Mouse (Mus musculus) midbrain, embryonic 15.5 days (tissue): ENCODE measurements around the gene Creb5. TPM values are rescaled to one million over a fixed set of nuclear protein-coding genes. Genes with fewer than 3 reads are reported as not detected.

Experiments
- ATAC-seq: fragments of 200-750 bp; cut with Nextera tagmentation; replicated peaks from 2 replicates; pipeline ENCODE4 v1.8.0; 2017; ENCODE audit warnings: moderate TSS enrichment
- H3K27ac ChIP-seq: fragments of 300-500 bp; sonication (generic); 2 replicates; pipeline ENCODE4 v1.5.1; 2015; ENCODE audit warnings: mild to moderate bottlenecking, inconsistent platforms
- H3K27me3 ChIP-seq: fragments of 300-500 bp; sonication (generic); replicated peaks from 2 replicates; pipeline ENCODE4 v1.6.1; 2015; ENCODE audit warnings: inconsistent platforms
- H3K36me3 ChIP-seq: fragments of 300-500 bp; sonication (generic); replicated peaks from 2 replicates; pipeline ENCODE4 v1.6.1; 2015; ENCODE audit warnings: inconsistent platforms
- H3K4me1 ChIP-seq: fragments of 300-500 bp; sonication (generic); 2 replicates; pipeline ENCODE4 v1.6.1; 2015; ENCODE audit warnings: inconsistent platforms
- H3K4me2 ChIP-seq: fragments of 300-500 bp; sonication (generic); 2 replicates; pipeline ENCODE4 v1.6.1; 2015; ENCODE audit warnings: inconsistent platforms, mild to moderate bottlenecking, moderate library complexity
- H3K4me3 ChIP-seq: fragments of 300-500 bp; sonication (generic); 2 replicates; pipeline ENCODE4 v1.5.1; 2015; ENCODE audit warnings: mild to moderate bottlenecking, inconsistent platforms
- H3K9ac ChIP-seq: fragments of 300-500 bp; sonication (generic); 2 replicates; pipeline ENCODE4 v1.6.1; 2015; ENCODE audit warnings: mild to moderate bottlenecking, inconsistent platforms
- H3K9me3 ChIP-seq: fragments of 300-500 bp; sonication (generic); 2 replicates; pipeline ENCODE4 v1.6.1; 2016; ENCODE audit warnings: inconsistent platforms
- WGBS: fragments of 180-500 bp; shearing (Covaris S2); methylation state at CpG from one replicate; pipeline ENCODE4 v1.1.7; 2015; ENCODE audit warnings: mixed read lengths; 5-methylcytosine and 5-hydroxymethylcytosine counted together
- polyA plus RNA-seq: library from polyadenylated mRNA; unstranded; fragments of >200 nt; fragmentation: Nextera tagmentation; extraction: Ambion mirVana; gene quantifications from 2 replicates; pipeline ENCODE4 v1.2.1, GENCODE M21; 2015

Gene Creb5
- polyA plus RNA-seq, 1 experiment from 2014 or later: 3.4 TPM

DNA sequence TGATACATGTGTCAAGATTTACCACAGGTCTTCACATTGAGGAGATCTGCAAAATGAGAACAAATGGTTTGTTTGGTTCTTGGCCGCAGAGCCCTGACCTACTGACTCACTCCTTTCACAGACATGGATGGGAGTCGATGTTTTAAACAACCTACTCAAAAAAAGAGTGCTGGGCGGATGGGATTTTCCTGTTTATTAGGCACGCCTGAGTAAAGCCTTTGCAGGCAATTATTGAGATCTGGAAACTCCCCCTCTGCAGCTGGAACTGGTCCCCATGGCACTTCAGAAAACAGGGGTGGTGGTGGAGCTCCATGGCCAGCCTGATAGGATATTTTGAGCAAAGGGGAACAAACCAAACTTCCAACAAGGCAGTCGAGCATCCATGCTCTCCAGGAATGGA is 258.9 kb downstream of the Creb5 start:
- Histone ChIP-seq H3K27me3 (no peaks in the 10 kb centered on the region), H3K36me3 (no peaks in the 10 kb centered on the region), H3K27ac (no peak overlapping the region), H3K4me1 (peaks cover 9% of the 10 kb centered on the region), H3K9ac (no peak overlapping the region), H3K9me3 (no peaks in the 10 kb centered on the region), H3K4me3 (no peak overlapping the region), H3K4me2 (no peak overlapping the region)
- WGBS: 19% methylated on average over 5 of the region's 5 CpGs
- ATAC-seq: no peak

DNA sequence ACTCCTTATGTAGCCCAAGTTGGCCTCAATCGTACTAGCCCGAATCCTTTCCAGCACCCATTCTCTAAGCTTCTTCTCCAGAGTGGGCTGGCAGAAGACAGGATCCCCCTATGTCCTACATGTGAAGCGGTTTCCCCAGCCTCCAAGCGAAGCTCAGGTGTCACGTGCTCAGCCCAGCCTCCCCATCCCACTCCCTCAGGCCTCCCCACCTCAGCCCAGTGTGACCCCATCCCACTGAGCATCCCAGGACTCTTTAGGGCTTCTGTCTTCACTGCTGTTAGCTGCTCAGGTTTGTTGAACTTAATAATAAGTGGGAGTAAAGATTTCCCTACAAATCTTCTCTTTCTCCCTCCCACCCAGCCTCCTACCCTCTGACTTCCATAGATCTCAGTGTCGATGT is 261.2 kb downstream of the Creb5 start:
- Histone ChIP-seq H3K4me2 (no peak overlapping the region), H3K4me3 (no peak overlapping the region), H3K9me3 (no peaks in the 10 kb centered on the region), H3K27ac (no peak overlapping the region), H3K36me3 (no peaks in the 10 kb centered on the region), H3K9ac (no peak overlapping the region), H3K4me1 (peaks cover 9% of the 10 kb centered on the region), H3K27me3 (no peaks in the 10 kb centered on the region)
- no peak for ATAC-seq
- WGBS: 75% methylated on average over 6 of the region's 6 CpGs

DNA sequence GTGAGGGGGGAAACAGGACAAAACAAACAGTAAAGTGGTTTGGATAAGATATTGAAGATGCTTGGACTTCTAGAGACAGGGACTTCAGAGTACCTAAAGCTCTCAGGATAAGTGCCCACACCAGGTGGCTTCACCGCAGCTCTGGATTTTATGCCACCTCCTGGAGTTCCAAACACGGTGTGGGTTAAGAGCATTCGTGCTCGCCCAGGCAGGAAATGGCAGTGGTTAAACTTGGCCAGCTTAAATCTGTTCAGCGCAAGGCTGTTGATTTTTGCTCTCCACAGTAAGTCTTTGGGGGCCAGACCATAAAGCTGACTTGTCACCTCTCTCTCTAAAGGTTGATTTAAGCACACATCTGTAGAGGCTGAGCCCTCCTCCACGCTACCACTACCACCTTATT is 262.3 kb downstream of the Creb5 start:
- 52% methylated on average over 6 of the region's 6 CpGs for WGBS
- Histone ChIP-seq H3K36me3 (no peaks in the 10 kb centered on the region), H3K27me3 (no peaks in the 10 kb centered on the region), H3K9me3 (no peaks in the 10 kb centered on the region), H3K4me2 (no peak overlapping the region), H3K4me3 (no peak overlapping the region), H3K9ac (no peak overlapping the region), H3K27ac (no peak overlapping the region), H3K4me1 (peaks cover 9% of the 10 kb centered on the region)
- ATAC-seq: no peak

DNA sequence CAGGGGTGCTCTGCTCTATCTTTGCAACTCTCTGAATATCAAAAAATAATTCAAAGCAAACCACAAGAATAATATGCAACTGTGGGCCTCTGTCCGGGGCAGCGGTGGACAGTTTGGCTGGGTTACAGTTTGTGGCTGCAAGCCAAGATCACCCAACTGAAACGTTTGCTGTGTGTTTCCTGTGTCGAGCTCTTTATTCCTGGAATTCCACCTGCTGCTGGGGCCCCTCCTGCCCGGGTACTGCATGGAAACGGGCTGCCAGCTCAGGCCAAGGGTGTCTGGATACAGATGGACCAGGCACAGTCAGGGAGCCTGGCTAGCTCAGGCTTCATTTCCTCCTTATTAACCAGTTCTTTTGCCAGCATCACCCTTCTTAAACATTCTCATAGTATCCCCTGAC is 269.0 kb downstream of the Creb5 start:
- H3K4me1 ChIP-seq: no peaks in the 10 kb centered on the region
- no peak overlapping the region for H3K27ac ChIP-seq
- ATAC-seq: no peak
- no peaks in the 10 kb centered on the region for H3K27me3 ChIP-seq
- no peaks in the 10 kb centered on the region for H3K9me3 ChIP-seq
- H3K4me2 ChIP-seq: no peak overlapping the region
- H3K9ac ChIP-seq: no peak overlapping the region
- H3K36me3 ChIP-seq: no peaks in the 10 kb centered on the region
- H3K4me3 ChIP-seq: no peak overlapping the region
- 43% methylated on average over 6 of the region's 6 CpGs for WGBS

GRCm38 (mm10) chr6:53560928-53561327 is 273.9 kb downstream of the Creb5 start:
- H3K4me2 ChIP-seq: no peak overlapping the region
- no peaks in the 10 kb centered on the region for H3K27me3 ChIP-seq
- 54% methylated on average over 5 of the region's 5 CpGs for WGBS
- no peak overlapping the region for H3K9ac ChIP-seq
- no peak for ATAC-seq
- H3K9me3 ChIP-seq: no peaks in the 10 kb centered on the region
- no peak overlapping the region for H3K27ac ChIP-seq
- no peaks in the 10 kb centered on the region for H3K4me1 ChIP-seq
- no peaks in the 10 kb centered on the region for H3K36me3 ChIP-seq
- H3K4me3 ChIP-seq: no peak overlapping the region

GRCm38 (mm10) chr6:53562586-53562985 is 275.5 kb downstream of the Creb5 start:
- Histone ChIP-seq H3K9me3 (no peaks in the 10 kb centered on the region), H3K9ac (no peak overlapping the region), H3K36me3 (no peaks in the 10 kb centered on the region), H3K27me3 (no peaks in the 10 kb centered on the region), H3K4me1 (no peaks in the 10 kb centered on the region), H3K4me2 (no peak overlapping the region), H3K4me3 (no peak overlapping the region), H3K27ac (no peak overlapping the region)
- 59% methylated on average over 7 of the region's 7 CpGs for WGBS
- no peak for ATAC-seq

GRCm38 (mm10) chr6:53563546-53564185 is 276.6 kb downstream of the Creb5 start:
- H3K4me1 ChIP-seq: no peaks in the 10 kb centered on the region
- WGBS: 81% methylated on average over 16 of the region's 16 CpGs
- H3K4me2 ChIP-seq: no peak overlapping the region
- H3K4me3 ChIP-seq: no peak overlapping the region
- no peaks in the 10 kb centered on the region for H3K27me3 ChIP-seq
- H3K9ac ChIP-seq: no peak overlapping the region
- H3K36me3 ChIP-seq: no peaks in the 10 kb centered on the region
- H3K27ac ChIP-seq: no peak overlapping the region
- H3K9me3 ChIP-seq: no peaks in the 10 kb centered on the region
- ATAC-seq: no peak

DNA sequence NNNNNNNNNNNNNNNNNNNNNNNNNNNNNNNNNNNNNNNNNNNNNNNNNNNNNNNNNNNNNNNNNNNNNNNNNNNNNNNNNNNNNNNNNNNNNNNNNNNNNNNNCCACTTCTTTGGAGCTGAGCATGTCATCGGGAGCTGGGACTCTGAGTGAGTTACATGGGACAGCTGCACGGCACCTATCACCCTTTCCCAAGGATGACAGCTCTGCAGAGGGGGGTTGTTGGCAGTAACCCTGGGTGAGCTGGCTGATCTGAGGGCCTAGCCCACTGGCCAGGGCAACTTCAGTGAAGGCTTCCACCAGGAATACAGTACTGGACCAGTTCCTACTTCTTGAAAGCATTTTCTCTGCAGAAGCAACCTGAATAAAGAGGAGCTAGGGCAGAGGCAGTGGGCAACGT is 282.4 kb downstream of the Creb5 start:
- Histone ChIP-seq H3K36me3 (no peaks in the 10 kb centered on the region), H3K4me3 (no peak overlapping the region), H3K27me3 (no peaks in the 10 kb centered on the region), H3K4me2 (no peak overlapping the region), H3K4me1 (peaks cover 21% of the 10 kb centered on the region), H3K9ac (no peak overlapping the region), H3K27ac (no peak overlapping the region), H3K9me3 (no peaks in the 10 kb centered on the region)
- 41% methylated on average over 3 of the region's 3 CpGs for WGBS
- no peak for ATAC-seq

DNA sequence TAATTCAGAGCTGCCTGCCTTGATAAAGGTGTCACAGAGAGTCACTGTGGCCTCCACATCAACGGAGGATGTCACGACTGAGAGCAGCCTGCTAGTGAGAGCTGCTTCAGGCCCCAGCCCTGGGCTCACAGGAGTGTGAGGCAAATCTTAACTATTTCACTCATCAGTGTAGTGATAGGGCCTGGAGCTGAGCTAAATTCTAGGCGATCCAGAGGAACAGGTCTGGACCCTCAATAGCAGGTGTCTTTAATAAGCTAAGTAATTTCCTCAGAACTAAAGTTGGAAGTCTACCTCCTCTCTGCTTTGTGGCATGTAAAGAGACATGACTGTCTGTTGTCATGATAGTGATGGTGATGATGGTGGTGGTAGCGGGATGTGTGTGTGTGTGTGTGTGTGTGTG is 283.8 kb downstream of the Creb5 start:
- no peak for ATAC-seq
- Histone ChIP-seq H3K4me2 (no peak overlapping the region), H3K36me3 (no peaks in the 10 kb centered on the region), H3K4me1 (peaks cover 21% of the 10 kb centered on the region), H3K27ac (no peak overlapping the region), H3K9ac (no peak overlapping the region), H3K9me3 (no peaks in the 10 kb centered on the region), H3K27me3 (no peaks in the 10 kb centered on the region), H3K4me3 (no peak overlapping the region)
- 84% methylated on average over 4 of the region's 4 CpGs for WGBS

GRCm38 (mm10) chr6:53571571-53572122 is 284.6 kb downstream of the Creb5 start:
- Histone ChIP-seq H3K4me3 (no peak overlapping the region), H3K27me3 (no peaks in the 10 kb centered on the region), H3K36me3 (no peaks in the 10 kb centered on the region), H3K27ac (no peak overlapping the region), H3K4me2 (no peak overlapping the region), H3K4me1 (peaks cover 21% of the 10 kb centered on the region), H3K9me3 (no peaks in the 10 kb centered on the region), H3K9ac (no peak overlapping the region)
- ATAC-seq: no peak
- 91% methylated on average over 4 of the region's 4 CpGs for WGBS

- ATAC-seq: no peak
- H3K9me3 ChIP-seq: no peaks in the 10 kb centered on the region
- no peak overlapping the region for H3K4me3 ChIP-seq
- no peak overlapping the region for H3K4me2 ChIP-seq
- no peaks in the 10 kb centered on the region for H3K27me3 ChIP-seq
- peaks cover 21% of the 10 kb centered on the region for H3K4me1 ChIP-seq
- no peaks in the 10 kb centered on the region for H3K36me3 ChIP-seq
- 67% methylated on average over 4 of the region's 4 CpGs for WGBS
- H3K9ac ChIP-seq: no peak overlapping the region
- H3K27ac ChIP-seq: peak overlapping the region; percentile 49; the same call in 1 of the 2 replicates
Measured at GRCm38 (mm10) chr6:53572456-53572855, 285.4 kb downstream of the Creb5 start.

GRCm38 (mm10) chr6:53572979-53573710 is 286.1 kb downstream of the Creb5 start:
- Histone ChIP-seq H3K4me2 (peak overlapping the region; percentile 40), H3K9me3 (no peaks in the 10 kb centered on the region), H3K27me3 (no peaks in the 10 kb centered on the region), H3K4me1 (peaks cover 21% of the 10 kb centered on the region), H3K27ac (peak overlapping the region; percentile 67), H3K36me3 (no peaks in the 10 kb centered on the region), H3K9ac (no peak overlapping the region), H3K4me3 (peak overlapping the region; percentile 26)
- peak; percentile 88 for ATAC-seq
- WGBS: 4% methylated on average over 16 of the region's 16 CpGs

DNA sequence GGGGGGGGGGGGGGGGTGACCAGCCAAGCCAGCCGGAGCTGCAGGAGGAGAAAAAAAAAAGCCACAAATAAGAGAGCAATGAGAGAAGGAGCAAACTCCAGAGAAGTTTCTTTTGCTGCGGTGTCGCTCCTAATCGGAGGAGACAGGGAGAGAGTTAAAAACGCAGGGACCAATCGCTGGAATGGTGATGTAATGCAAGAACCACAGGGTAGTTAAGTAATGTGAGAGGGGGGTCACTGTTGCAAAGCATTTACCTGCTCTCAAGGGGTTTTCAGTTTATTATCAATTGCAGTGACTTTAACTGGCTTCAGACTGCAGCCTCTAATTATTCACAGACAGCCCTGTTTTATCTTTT is 286.6 kb downstream of the Creb5 start:
- no peaks in the 10 kb centered on the region for H3K9me3 ChIP-seq
- no peaks in the 10 kb centered on the region for H3K27me3 ChIP-seq
- no peak overlapping the region; the same call in 1 of the 2 replicates for H3K27ac ChIP-seq
- H3K4me3 ChIP-seq: peak overlapping the region; percentile 26
- no peaks in the 10 kb centered on the region for H3K36me3 ChIP-seq
- H3K9ac ChIP-seq: no peak overlapping the region
- WGBS: 0% methylated on average over 6 of the region's 6 CpGs
- peak overlapping the region; percentile 40 for H3K4me2 ChIP-seq
- peaks cover 21% of the 10 kb centered on the region for H3K4me1 ChIP-seq
- ATAC-seq: no peak
